Mouse (Mus musculus) intestine, embryonic 14.5 days (tissue): ENCODE results near the gene Egfr. TPM values are rescaled to one million over a fixed set of nuclear protein-coding genes. Genes with fewer than 3 reads are reported as not detected.

Experiments
- ATAC-seq: fragments of 200-750 bp; cut with Nextera tagmentation; replicated peaks from 2 replicates; pipeline ENCODE4 v1.8.0; 2017; ENCODE audit warnings: low read depth, moderate number of reproducible peaks, moderate TSS enrichment, moderate library complexity; ENCODE audit not compliant: low FRiP score, low TSS enrichment
- DNase-seq: peaks from one replicate; pipeline ENCODE4 v3.0.0-alpha.2; 2018; ENCODE audit warnings: low spot score
- H3K27ac ChIP-seq: fragments of 300-500 bp; sonication (generic); 2 replicates; pipeline ENCODE4 v1.5.1; 2014; ENCODE audit warnings: low read depth, mild to moderate bottlenecking, control low read depth
- H3K27me3 ChIP-seq: fragments of 300-500 bp; sonication (generic); replicated peaks from 2 replicates; pipeline ENCODE4 v1.6.1; 2014; ENCODE audit warnings: low read length, control low read depth; ENCODE audit not compliant: control insufficient read depth, insufficient read depth
- H3K36me3 ChIP-seq: fragments of 300-500 bp; sonication (generic); 2 replicates; pipeline ENCODE4 v1.6.1; 2014; ENCODE audit warnings: low read length, control low read depth; ENCODE audit not compliant: control insufficient read depth, insufficient read depth
- H3K4me1 ChIP-seq: fragments of 300-500 bp; sonication (generic); replicated peaks from 2 replicates; pipeline ENCODE4 v1.6.1; 2014; ENCODE audit warnings: low read length, control low read depth, mixed read lengths; ENCODE audit not compliant: control insufficient read depth, insufficient read depth
- H3K4me2 ChIP-seq: fragments of 300-500 bp; sonication (generic); 2 replicates; pipeline ENCODE4 v1.6.1; 2014; ENCODE audit warnings: low read length
- H3K4me3 ChIP-seq: fragments of 300-500 bp; sonication (generic); 2 replicates; pipeline ENCODE4 v1.5.1; 2014; ENCODE audit warnings: low read depth, low read length, control low read depth, mixed read lengths
- H3K9ac ChIP-seq: fragments of 300-500 bp; sonication (generic); 2 replicates; pipeline ENCODE4 v1.6.1; 2014; ENCODE audit warnings: mild to moderate bottlenecking, low read length
- H3K9me3 ChIP-seq: fragments of 300-500 bp; sonication (generic); 2 replicates; pipeline ENCODE4 v1.6.1; 2016; ENCODE audit warnings: low read length, control low read depth; ENCODE audit not compliant: control insufficient read depth
- WGBS: fragments of 180-500 bp; shearing (Covaris S2); extraction: QIAGEN DNeasy Blood & Tissue Kit; methylation state at CpG from one replicate; pipeline ENCODE4 v1.1.7; 2014; 5-methylcytosine and 5-hydroxymethylcytosine counted together
- polyA plus RNA-seq: library from polyadenylated mRNA; unstranded; fragments of >200 nt; fragmentation: Nextera tagmentation; extraction: Ambion mirVana; gene quantifications from 2 replicates; pipeline ENCODE4 v1.2.1, GENCODE M21; 2014

Gene Egfr
- polyA plus RNA-seq, 1 experiment from 2014 or later: 21.2 TPM

- H3K9ac ChIP-seq: no peak overlapping the region
- no peak for DNase-seq
- H3K4me2 ChIP-seq: no peak overlapping the region
- no peaks in the 10 kb centered on the region for H3K36me3 ChIP-seq
- WGBS: 89% methylated on average over 6 of the region's 6 CpGs
- ATAC-seq: no peak
- no peaks in the 10 kb centered on the region for H3K9me3 ChIP-seq
- no peaks in the 10 kb centered on the region for H3K27me3 ChIP-seq
- no peak overlapping the region for H3K4me3 ChIP-seq
- H3K27ac ChIP-seq: no peak overlapping the region
- H3K4me1 ChIP-seq: peaks cover 9% of the 10 kb centered on the region; the same call in 1 of the 2 replicates
Measured at GRCm38 (mm10) chr11:16956115-16956862, 204.3 kb downstream of the Egfr start.

- Histone ChIP-seq H3K4me1 (peaks cover 4% of the 10 kb centered on the region; the same call in 1 of the 2 replicates), H3K27me3 (no peaks in the 10 kb centered on the region), H3K4me2 (no peak overlapping the region), H3K36me3 (no peaks in the 10 kb centered on the region), H3K9ac (no peak overlapping the region), H3K27ac (no peak overlapping the region), H3K9me3 (no peaks in the 10 kb centered on the region), H3K4me3 (no peak overlapping the region)
- ATAC-seq (no peak), DNase-seq (no peak)
- 90% methylated on average over 6 of the region's 6 CpGs for WGBS
Measured at GRCm38 (mm10) chr11:16957030-16957429, 205.0 kb downstream of the Egfr start.

- no peak for ATAC-seq
Measured at GRCm38 (mm10) chr11:16958520-16958919, 206.5 kb downstream of the Egfr start.

More at GRCm38 (mm10) chr11:16958520-16958919, 206.5 kb downstream of the Egfr start:
- Histone ChIP-seq H3K4me3 (no peak overlapping the region), H3K4me2 (no peak overlapping the region), H3K9ac (no peak overlapping the region), H3K4me1 (no peaks in the 10 kb centered on the region), H3K9me3 (no peaks in the 10 kb centered on the region), H3K27me3 (no peaks in the 10 kb centered on the region), H3K27ac (no peak overlapping the region), H3K36me3 (no peaks in the 10 kb centered on the region)
- WGBS: 80% methylated on average over 1 of the region's 1 CpGs
- DNase-seq: no peak

Other genes starting within 250 kb of the Egfr start
- 36.2 and 39.8 TPM in 2 replicates for gene Sec61g, start 243.7 kb upstream of the Egfr start, polyA plus RNA-seq
- 1.4 and 2.3 TPM in 2 replicates for gene Fbxo48, start 199.2 kb downstream of the Egfr start, polyA plus RNA-seq